Mouse (Mus musculus): Measurements from ENCODE around the gene Eid2b.

GRCm38 (mm10) chr7:28263786-28264185, 13.8 kb upstream of the Eid2b start:
- TF ChIP-seq GATA1 (IDR thresholded peaks at IDR 0.05; ENCODE audit: borderline replicate concordance, low read length) (no peak), FLI1 (IDR thresholded peaks at IDR 0.05; ENCODE audit: low read length) (no peak)

Data from megakaryocyte, embryonic 14.5 days (primary cell).